Mouse (Mus musculus): ENCODE results near the gene Cyth2. TPM values are rescaled to one million over a fixed set of nuclear protein-coding genes. Genes with fewer than 3 reads are reported as not detected.
A peak's percentile ranks its signal among the peaks of the same experiment; 100 is the strongest.

Cyth2 gene
- total RNA-seq, 2 experiments from 2014 or later, result 32.7 to 35.3 TPM

GRCm38 (mm10) chr7:45815323-45815983 is 1.1 kb upstream of the Cyth2 start:
- no peak for ATAC-seq (replicated peaks; ENCODE audit: poor library complexity, severe bottlenecking)

DNA sequence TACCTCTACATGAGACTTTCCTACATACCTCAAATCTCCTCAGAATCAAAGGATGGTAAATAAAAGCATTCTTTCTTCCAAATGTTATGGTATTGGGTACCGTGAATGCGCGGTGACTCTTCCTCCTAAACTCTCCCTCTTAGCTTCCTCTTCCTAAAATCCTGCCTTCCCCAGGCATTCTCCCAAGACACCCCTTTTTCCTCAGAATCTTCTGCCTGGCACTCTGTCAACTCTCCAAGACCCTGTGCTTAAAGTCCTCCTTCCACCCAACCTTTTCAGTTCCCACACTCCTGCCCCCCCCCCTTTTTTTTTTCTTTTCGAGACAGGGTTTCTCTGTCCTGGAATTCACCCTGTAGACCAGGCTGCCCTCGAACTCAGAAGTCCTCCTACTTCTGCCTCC is 460 bp upstream of the Cyth2 start:
- no peak for ATAC-seq (replicated peaks; ENCODE audit: poor library complexity, severe bottlenecking)

- no peak for ATAC-seq (replicated peaks; ENCODE audit: poor library complexity, severe bottlenecking)
Measured at GRCm38 (mm10) chr7:45812921-45813320, 1.5 kb downstream of the Cyth2 start.

GRCm38 (mm10) chr7:45809276-45810075 is 4.9 kb downstream of the Cyth2 start:
- ATAC-seq (replicated peaks; ENCODE audit: poor library complexity, severe bottlenecking), result no peak

- no peak for ATAC-seq (replicated peaks; ENCODE audit: poor library complexity, severe bottlenecking)
Measured at GRCm38 (mm10) chr7:45808471-45808870, 5.9 kb downstream of the Cyth2 start.

GRCm38 (mm10) chr7:45805941-45806340 is 8.4 kb downstream of the Cyth2 start:
- no peak for ATAC-seq (replicated peaks; ENCODE audit: poor library complexity, severe bottlenecking)

DNA sequence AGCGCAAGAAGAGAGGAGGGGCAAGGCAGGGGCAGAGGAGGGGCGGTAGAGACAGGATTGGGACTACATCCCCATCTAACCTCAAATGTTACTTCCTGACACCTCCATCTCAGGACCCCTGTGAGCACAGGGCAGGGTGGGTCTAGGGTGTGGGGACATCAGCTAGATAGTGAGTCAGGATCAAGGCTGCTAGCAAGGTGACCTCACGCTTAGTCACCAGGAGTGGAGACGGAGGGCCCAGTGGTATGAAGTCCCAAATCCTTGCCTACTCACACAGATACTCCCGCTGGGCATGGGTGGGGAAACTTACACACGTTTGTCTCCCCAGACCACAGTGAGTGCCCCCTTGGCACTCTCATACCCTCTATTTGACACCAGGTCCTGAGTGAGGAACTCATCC is 11.8 kb downstream of the Cyth2 start:
- no peak for ATAC-seq (replicated peaks; ENCODE audit: poor library complexity, severe bottlenecking)

- peak; percentile 80 for ATAC-seq (replicated peaks; ENCODE audit: poor library complexity, severe bottlenecking)
Measured at GRCm38 (mm10) chr7:45801348-45801747, 13.0 kb downstream of the Cyth2 start.

- ATAC-seq (replicated peaks; ENCODE audit: poor library complexity, severe bottlenecking), result peak; percentile 79
Measured at GRCm38 (mm10) chr7:45800546-45801204, 13.7 kb downstream of the Cyth2 start.

DNA sequence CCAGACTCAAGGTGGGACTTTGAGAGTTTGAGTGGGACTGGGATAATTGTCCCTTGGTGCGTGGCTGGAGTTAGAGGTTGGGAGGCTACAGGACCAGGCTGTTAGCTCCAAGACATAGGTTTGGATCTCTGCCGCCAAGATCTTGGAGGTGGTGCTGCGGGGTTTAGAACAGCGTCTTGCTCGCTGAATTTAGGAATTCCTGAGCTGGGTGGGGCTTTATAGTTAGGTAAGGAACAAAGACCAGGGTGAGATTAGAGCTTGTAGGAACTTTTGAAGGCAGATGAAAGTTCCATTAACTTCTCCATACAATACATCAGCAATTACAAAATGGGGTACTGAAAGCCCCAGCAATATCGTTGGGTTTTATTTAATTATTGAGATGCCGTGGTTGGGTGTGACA is 14.4 kb downstream of the Cyth2 start:
- no peak for ATAC-seq (replicated peaks; ENCODE audit: poor library complexity, severe bottlenecking)

- ATAC-seq (replicated peaks; ENCODE audit: poor library complexity, severe bottlenecking), result no peak
Measured at GRCm38 (mm10) chr7:45798931-45799330, 15.4 kb downstream of the Cyth2 start.

- no peak for ATAC-seq (replicated peaks; ENCODE audit: poor library complexity, severe bottlenecking)
Measured at GRCm38 (mm10) chr7:45798511-45798836, 15.9 kb downstream of the Cyth2 start.

- ATAC-seq (replicated peaks; ENCODE audit: poor library complexity, severe bottlenecking), result no peak
Measured at GRCm38 (mm10) chr7:45797661-45798510, 16.5 kb downstream of the Cyth2 start.

DNA sequence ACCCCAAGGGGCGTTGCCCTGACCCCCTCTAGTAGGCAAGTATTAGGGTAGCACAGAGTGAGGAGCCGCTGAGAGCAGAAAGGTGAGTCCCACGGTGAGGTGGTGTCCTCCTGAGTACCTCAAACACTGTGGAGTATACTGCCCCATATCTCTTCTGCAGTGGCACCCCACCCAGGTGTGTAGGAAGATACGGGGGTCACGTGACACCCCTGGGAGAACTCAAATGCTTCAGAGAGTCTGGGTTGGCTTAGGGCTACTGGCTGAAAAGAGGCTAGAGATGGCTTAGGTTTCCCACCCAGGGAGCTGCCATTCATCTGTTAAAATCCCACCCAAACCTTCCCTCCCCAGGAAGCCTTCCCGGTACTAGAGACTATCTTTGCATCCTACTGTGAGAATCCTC is 17.4 kb downstream of the Cyth2 start:
- ATAC-seq (replicated peaks; ENCODE audit: poor library complexity, severe bottlenecking), result no peak

GRCm38 (mm10) chr7:45794971-45795370 is 19.4 kb downstream of the Cyth2 start:
- no peak for ATAC-seq (replicated peaks; ENCODE audit: poor library complexity, severe bottlenecking)

GRCm38 (mm10) chr7:45793969-45794585 is 20.3 kb downstream of the Cyth2 start:
- no peak for ATAC-seq (replicated peaks; ENCODE audit: poor library complexity, severe bottlenecking)

DNA sequence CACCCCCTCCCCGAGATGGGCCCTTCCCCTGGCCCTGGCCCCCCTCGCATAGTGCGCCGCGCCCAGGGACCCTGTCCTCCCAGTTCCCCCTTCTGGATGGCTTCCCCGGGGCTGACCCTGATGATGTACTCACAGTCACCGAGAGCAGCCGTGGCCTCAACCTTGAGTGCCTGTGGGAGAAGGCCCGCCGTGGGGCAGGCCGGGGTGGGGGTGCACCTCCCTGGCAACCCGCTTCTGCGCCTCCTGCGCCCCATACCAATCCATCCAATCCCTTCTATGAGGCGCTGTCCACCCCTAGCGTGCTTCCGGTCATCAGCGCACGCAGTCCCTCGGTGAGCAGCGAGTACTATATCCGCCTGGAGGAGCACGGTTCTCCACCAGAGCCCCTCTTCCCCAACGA is 21.1 kb downstream of the Cyth2 start:
- no peak for ATAC-seq (replicated peaks; ENCODE audit: poor library complexity, severe bottlenecking)

DNA sequence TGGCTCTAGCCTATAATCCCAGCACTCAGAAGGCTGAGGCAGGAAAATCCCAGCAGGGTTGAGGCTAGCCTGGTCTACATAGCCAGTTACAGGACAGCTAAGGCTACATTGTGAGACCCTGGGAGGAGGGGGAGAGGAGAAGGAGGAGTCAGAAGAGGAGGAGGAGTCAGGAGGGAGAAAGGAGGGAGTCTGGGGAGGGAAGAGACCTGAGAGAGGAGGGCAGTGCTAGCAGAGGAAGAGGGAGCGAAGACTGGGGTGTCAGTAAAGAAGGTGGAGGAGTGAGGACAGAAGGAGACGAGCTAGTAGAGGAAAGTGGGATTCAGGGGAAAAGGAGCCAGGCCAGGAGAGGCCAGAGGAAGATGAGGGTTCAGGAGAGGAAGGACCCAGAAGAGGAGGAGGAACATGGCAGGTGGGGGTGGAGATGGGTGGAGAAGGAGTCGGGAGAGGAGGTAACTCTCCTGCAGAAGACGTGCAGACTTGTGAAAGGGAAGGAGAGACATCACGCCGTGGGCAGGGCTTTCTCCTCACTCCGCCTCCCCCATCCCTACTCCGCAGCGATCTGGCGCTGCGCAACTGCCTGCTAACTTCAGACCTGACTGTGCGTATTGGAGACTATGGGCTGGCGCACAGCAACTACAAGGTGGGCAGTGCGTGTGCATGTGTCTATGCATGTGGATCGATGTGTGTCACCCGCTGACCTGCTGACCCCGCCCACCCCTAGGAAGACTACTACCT is 22.5 kb downstream of the Cyth2 start:
- ATAC-seq (replicated peaks; ENCODE audit: poor library complexity, severe bottlenecking), result no peak; the same call in 1 of the 2 replicates

GRCm38 (mm10) chr7:45790721-45791120 is 23.7 kb downstream of the Cyth2 start:
- ATAC-seq (replicated peaks; ENCODE audit: poor library complexity, severe bottlenecking), result no peak

Data from granulocyte monocyte progenitor cell, adult 5-6 weeks (primary cell).